Mouse (Mus musculus): Measurements from ENCODE around the gene Psmd4. TPM values are rescaled to one million over a fixed set of nuclear protein-coding genes. Genes with fewer than 3 reads are reported as not detected.

Gene Psmd4
- total RNA-seq, 1 experiment = 291 TPM

DNA sequence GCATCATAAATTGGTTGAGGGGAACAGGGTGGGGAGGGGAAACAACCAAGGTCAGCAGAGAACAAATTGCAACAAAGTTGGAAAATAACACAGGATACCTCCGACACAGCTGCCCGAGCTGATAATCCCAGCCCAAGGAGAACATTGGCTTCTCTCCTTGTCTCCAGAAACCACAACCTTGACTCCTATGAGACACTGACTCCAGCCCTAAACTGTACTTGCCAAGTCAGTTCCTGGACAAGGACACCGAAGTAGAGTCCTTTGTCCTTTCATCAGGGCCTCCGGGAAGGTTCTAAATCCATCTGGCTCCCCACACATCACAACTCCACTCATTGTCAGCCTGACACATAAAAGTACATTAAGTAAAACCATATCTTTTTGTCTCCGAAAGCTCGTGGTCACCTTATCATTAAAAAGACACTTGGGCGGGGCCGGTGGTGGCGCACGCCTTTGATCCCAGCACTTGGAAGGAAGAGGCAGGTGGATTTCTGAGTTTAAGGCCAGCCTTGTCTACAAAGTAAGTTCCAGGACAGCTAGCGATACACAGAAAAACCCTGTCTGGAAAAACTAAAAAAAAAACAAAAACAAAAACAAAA lies 4.1 kb upstream of the Psmd4 start:
- TF ChIP-seq CHD2 (IDR thresholded peaks at IDR 0.05; ENCODE audit: low read depth, low read length) (no peak), ZC3H11A (IDR thresholded peaks at IDR 0.05; ENCODE audit: borderline replicate concordance, low read depth, low read length) (no peak), HCFC1 (IDR thresholded peaks at IDR 0.05; ENCODE audit: borderline replicate concordance, insufficient read depth, low read length) (no peak)
- in situ Hi-C loops (cut with MboI; ENCODE audit: low sequenced_read_pairs in 2 of 2, unreplicated experiment in 2 of 2) = no loop called here
- H3K4me1 ChIP-seq (ENCODE audit: control insufficient read depth in 2 of 2, insufficient read depth in 2 of 2, low read length in 2 of 2, poor library complexity in 1 of 2) = peaks cover 2 to 6% of the 10 kb centered on the region in 2 experiments; a peak in 1 of 4 replicates
- H3K27ac ChIP-seq (ENCODE audit: insufficient read depth, low read depth, low read length, poor library complexity, severe bottlenecking) = no peak overlapping the region
- H3K4me3 ChIP-seq (ENCODE audit: insufficient read depth in 1 of 2, low read depth in 1 of 2, low read length in 2 of 2, poor library complexity in 1 of 2, severe bottlenecking in 1 of 2) = no peak overlapping the region
- no peaks in the 10 kb centered on the region for H3K9me3 ChIP-seq (ENCODE audit: control insufficient read depth, insufficient read depth, low read depth, low read length)
- no peak overlapping the region for H3K9ac ChIP-seq (ENCODE audit: insufficient read depth, low read depth, low read length, poor library complexity, severe bottlenecking)
- no peaks in the 10 kb centered on the region for H3K36me3 ChIP-seq (ENCODE audit: control insufficient read depth, insufficient read depth, low read length, poor library complexity, severe bottlenecking)
- DNase-seq (ENCODE audit: low read depth, low spot score) = no peak

DNA sequence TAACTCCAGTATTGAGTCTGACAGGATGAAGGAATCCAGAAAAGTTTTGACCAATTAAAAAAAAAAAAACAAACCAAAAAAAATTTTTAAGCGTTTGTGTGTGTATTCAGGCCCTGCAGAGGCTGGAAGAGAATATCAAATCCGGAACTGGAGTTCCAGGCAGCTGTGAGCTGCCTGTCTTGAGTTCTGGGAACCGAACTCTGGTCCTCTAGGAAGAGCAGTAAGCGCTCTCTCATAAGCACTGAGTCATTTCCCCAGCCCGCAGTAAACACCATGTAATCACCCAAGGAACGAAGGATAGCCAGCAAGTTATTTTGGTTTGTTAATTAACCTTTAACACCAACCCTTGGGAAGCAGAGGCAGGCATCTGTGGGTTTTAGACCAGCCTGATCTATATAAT lies 837 bp upstream of the Psmd4 start:
- no peaks in the 10 kb centered on the region for H3K9me3 ChIP-seq (ENCODE audit: control insufficient read depth, insufficient read depth, low read depth, low read length)
- DNase-seq (ENCODE audit: low read depth, low spot score) = no peak
- H3K36me3 ChIP-seq (ENCODE audit: control insufficient read depth, insufficient read depth, low read length, poor library complexity, severe bottlenecking) = 0 out of 2 replicates have a peak, but pooled peaks cover 4% of the 10 kb centered on the region
- H3K27ac ChIP-seq (ENCODE audit: insufficient read depth, low read depth, low read length, poor library complexity, severe bottlenecking) = no peak overlapping the region
- no peak overlapping the region for H3K4me3 ChIP-seq (ENCODE audit: insufficient read depth in 1 of 2, low read depth in 1 of 2, low read length in 2 of 2, poor library complexity in 1 of 2, severe bottlenecking in 1 of 2)
- no peak for TF ChIP-seq HCFC1 (IDR thresholded peaks at IDR 0.05; ENCODE audit: borderline replicate concordance, insufficient read depth, low read length)
- TF ChIP-seq ZNF384 (IDR thresholded peaks at IDR 0.05; ENCODE audit: low read depth, low read length) = no peak
- no peak for TF ChIP-seq ZC3H11A (IDR thresholded peaks at IDR 0.05; ENCODE audit: borderline replicate concordance, low read depth, low read length)
- TF ChIP-seq MAFK (IDR thresholded peaks at IDR 0.05; ENCODE audit: insufficient read depth, low read depth, low read length) = no peak
- no peak for TF ChIP-seq CHD2 (IDR thresholded peaks at IDR 0.05; ENCODE audit: low read depth, low read length)
- peaks cover 2% of the 10 kb centered on the region in 2 experiments; a peak in 2 of 4 replicates for H3K4me1 ChIP-seq (ENCODE audit: control insufficient read depth in 2 of 2, insufficient read depth in 2 of 2, low read length in 2 of 2, poor library complexity in 1 of 2)
- in situ Hi-C loops (cut with MboI; ENCODE audit: low sequenced_read_pairs in 2 of 2, unreplicated experiment in 2 of 2) = no loop called here
- no peak overlapping the region for H3K9ac ChIP-seq (ENCODE audit: insufficient read depth, low read depth, low read length, poor library complexity, severe bottlenecking)

DNA sequence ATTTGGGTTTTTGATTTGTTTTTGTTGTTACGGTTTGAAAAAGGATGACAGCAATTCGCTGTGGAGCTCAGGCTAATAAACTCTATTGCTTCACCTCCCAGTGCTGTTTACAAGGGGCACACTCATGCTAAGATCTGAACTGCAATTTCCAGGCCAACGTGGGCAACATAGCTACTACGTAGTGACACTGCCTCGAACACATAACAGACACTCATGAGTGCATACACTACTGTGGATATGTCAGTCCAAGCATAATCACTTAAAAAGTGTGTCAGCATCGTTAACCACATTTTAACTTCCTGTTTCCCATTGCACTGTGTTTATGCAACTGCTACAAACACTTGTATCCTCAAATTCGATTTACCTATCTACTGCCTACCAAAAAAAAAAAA lies 420 bp upstream of the Psmd4 start:
- Histone ChIP-seq H3K9me3 (ENCODE audit: control insufficient read depth, insufficient read depth, low read depth, low read length) (no peaks in the 10 kb centered on the region), H3K27ac (ENCODE audit: insufficient read depth, low read depth, low read length, poor library complexity, severe bottlenecking) (no peak overlapping the region), H3K9ac (ENCODE audit: insufficient read depth, low read depth, low read length, poor library complexity, severe bottlenecking) (peak overlapping the region; percentile 38; the same call in 1 of the 2 replicates), H3K4me3 (ENCODE audit: insufficient read depth in 1 of 2, low read depth in 1 of 2, low read length in 2 of 2, poor library complexity in 1 of 2, severe bottlenecking in 1 of 2) (peak overlapping the region; percentile 39 to 100; a peak in 3 of 4 replicates), H3K36me3 (ENCODE audit: control insufficient read depth, insufficient read depth, low read length, poor library complexity, severe bottlenecking) (0 out of 2 replicates have a peak, but pooled peaks cover 4% of the 10 kb centered on the region), H3K4me1 (ENCODE audit: control insufficient read depth in 2 of 2, insufficient read depth in 2 of 2, low read length in 2 of 2, poor library complexity in 1 of 2) (peaks cover 2% of the 10 kb centered on the region in 2 experiments; a peak in 2 of 4 replicates)
- DNase-seq (ENCODE audit: low read depth, low spot score) = no peak
- in situ Hi-C loops (cut with MboI; ENCODE audit: low sequenced_read_pairs in 2 of 2, unreplicated experiment in 2 of 2) = no loop called here
- TF ChIP-seq ZC3H11A (IDR thresholded peaks at IDR 0.05; ENCODE audit: borderline replicate concordance, low read depth, low read length) = no peak
- no peak for TF ChIP-seq ZNF384 (IDR thresholded peaks at IDR 0.05; ENCODE audit: low read depth, low read length)
- TF ChIP-seq CHD2 (IDR thresholded peaks at IDR 0.05; ENCODE audit: low read depth, low read length) = no peak

DNA sequence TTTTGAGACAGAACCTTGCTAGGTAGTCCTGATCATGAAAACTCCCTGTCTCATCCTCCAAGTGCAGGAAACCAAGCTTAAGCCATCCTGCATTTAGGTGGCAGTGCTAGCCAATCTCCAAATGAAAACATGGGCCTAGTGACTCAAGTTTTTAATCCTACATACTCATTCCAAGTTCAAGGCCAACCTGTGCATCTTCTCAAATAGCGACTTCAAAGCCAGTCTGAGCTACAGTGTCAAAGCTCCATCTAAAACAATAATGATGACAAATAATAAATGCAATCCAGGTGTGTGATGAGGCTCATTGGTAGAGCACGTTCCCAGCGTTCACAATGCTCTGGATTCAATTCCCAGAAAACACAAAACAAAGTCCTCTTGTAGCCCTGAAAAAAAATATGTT lies 789 bp downstream of the Psmd4 start:
- in situ Hi-C loops (cut with MboI; ENCODE audit: low sequenced_read_pairs in 2 of 2, unreplicated experiment in 2 of 2) = no loop called here
- H3K9me3 ChIP-seq (ENCODE audit: control insufficient read depth, insufficient read depth, low read depth, low read length) = no peaks in the 10 kb centered on the region
- H3K9ac ChIP-seq (ENCODE audit: insufficient read depth, low read depth, low read length, poor library complexity, severe bottlenecking) = peak overlapping the region; percentile 99; the same call in 1 of the 2 replicates
- H3K27ac ChIP-seq (ENCODE audit: insufficient read depth, low read depth, low read length, poor library complexity, severe bottlenecking) = no peak overlapping the region
- TF ChIP-seq HCFC1 (IDR thresholded peaks at IDR 0.05; ENCODE audit: borderline replicate concordance, insufficient read depth, low read length) = no peak
- TF ChIP-seq ZNF384 (IDR thresholded peaks at IDR 0.05; ENCODE audit: low read depth, low read length) = no peak
- no peak for TF ChIP-seq ZC3H11A (IDR thresholded peaks at IDR 0.05; ENCODE audit: borderline replicate concordance, low read depth, low read length)
- H3K36me3 ChIP-seq (ENCODE audit: control insufficient read depth, insufficient read depth, low read length, poor library complexity, severe bottlenecking) = peaks cover 6% of the 10 kb centered on the region; the same call in 1 of the 2 replicates
- H3K4me1 ChIP-seq (ENCODE audit: control insufficient read depth in 2 of 2, insufficient read depth in 2 of 2, low read length in 2 of 2, poor library complexity in 1 of 2) = peaks cover 2% of the 10 kb centered on the region in 2 experiments; a peak in 2 of 4 replicates
- no peak for DNase-seq (ENCODE audit: low read depth, low spot score)
- H3K4me3 ChIP-seq (ENCODE audit: insufficient read depth in 1 of 2, low read depth in 1 of 2, low read length in 2 of 2, poor library complexity in 1 of 2, severe bottlenecking in 1 of 2) = peak overlapping the region; percentile 99 to 100

DNA sequence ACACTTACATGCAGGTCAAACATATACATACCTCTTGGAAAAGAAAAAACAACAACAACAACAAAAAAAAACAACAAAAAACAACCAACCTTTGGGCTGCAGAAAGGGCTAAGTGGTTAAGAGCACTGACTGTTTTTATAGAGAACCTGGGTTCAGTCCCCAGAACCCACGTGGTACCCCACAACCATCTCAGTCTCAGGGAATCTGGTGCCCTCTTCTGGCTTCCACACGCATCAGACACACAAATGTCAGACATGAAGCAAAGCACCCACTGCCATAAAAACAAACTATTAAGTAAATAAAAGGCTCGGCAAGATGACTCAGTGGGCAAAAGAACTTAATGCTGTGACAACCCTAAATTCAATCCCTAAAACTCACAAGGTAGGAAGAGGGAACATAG lies 12.5 kb downstream of the Psmd4 start:
- H3K36me3 ChIP-seq (ENCODE audit: control insufficient read depth, insufficient read depth, low read length, poor library complexity, severe bottlenecking) = peaks cover 29% of the 10 kb centered on the region
- no peak overlapping the region for H3K27ac ChIP-seq (ENCODE audit: insufficient read depth, low read depth, low read length, poor library complexity, severe bottlenecking)

More for the DNA sequence above, 12.5 kb downstream of the Psmd4 start:
- Histone ChIP-seq H3K9ac (ENCODE audit: insufficient read depth, low read depth, low read length, poor library complexity, severe bottlenecking) (no peak overlapping the region), H3K4me3 (ENCODE audit: insufficient read depth in 1 of 2, low read depth in 1 of 2, low read length in 2 of 2, poor library complexity in 1 of 2, severe bottlenecking in 1 of 2) (no peak overlapping the region), H3K9me3 (ENCODE audit: control insufficient read depth, insufficient read depth, low read depth, low read length) (no peaks in the 10 kb centered on the region), H3K4me1 (ENCODE audit: control insufficient read depth in 2 of 2, insufficient read depth in 2 of 2, low read length in 2 of 2, poor library complexity in 1 of 2) (peaks cover 0 to 5% of the 10 kb centered on the region in 2 experiments; a peak in 1 of 4 replicates)
- in situ Hi-C loops (cut with MboI; ENCODE audit: low sequenced_read_pairs in 2 of 2, unreplicated experiment in 2 of 2) = no loop called here
- no peak for TF ChIP-seq MAFK (IDR thresholded peaks at IDR 0.05; ENCODE audit: insufficient read depth, low read depth, low read length)
- TF ChIP-seq ZNF384 (IDR thresholded peaks at IDR 0.05; ENCODE audit: low read depth, low read length) = no peak
- no peak for TF ChIP-seq ZC3H11A (IDR thresholded peaks at IDR 0.05; ENCODE audit: borderline replicate concordance, low read depth, low read length)
- no peak for TF ChIP-seq HCFC1 (IDR thresholded peaks at IDR 0.05; ENCODE audit: borderline replicate concordance, insufficient read depth, low read length)
- no peak for TF ChIP-seq CHD2 (IDR thresholded peaks at IDR 0.05; ENCODE audit: low read depth, low read length)
- no peak for DNase-seq (ENCODE audit: low read depth, low spot score)

All from ES-E14 (cell line).